Mouse (Mus musculus) midbrain, embryonic 10.5 days (tissue): Measurements from ENCODE around the gene Tomm7. TPM values are rescaled to one million over a fixed set of nuclear protein-coding genes. Genes with fewer than 3 reads are reported as not detected.
"Not testable (repeated sequence)": the region's sequence is repeated elsewhere in the genome, so short reads cannot be mapped to it uniquely, and the experiment has no call there.

Experiments
- DNase-seq: peaks from one replicate; pipeline ENCODE4 v3.0.0-alpha.2; 2017; ENCODE audit warnings: low spot score
- H3K27ac ChIP-seq: fragments of 300-500 bp; sonication (generic); replicated peaks from 2 replicates; pipeline ENCODE4 v1.5.1; 2016; ENCODE audit warnings: mild to moderate bottlenecking
- H3K27me3 ChIP-seq: fragments of 300-500 bp; sonication (generic); 2 replicates; pipeline ENCODE4 v1.6.1; 2016; ENCODE audit warnings: low read depth, mild to moderate bottlenecking; ENCODE audit not compliant: poor library complexity, severe bottlenecking
- H3K36me3 ChIP-seq: fragments of 300-500 bp; sonication (generic); 2 replicates; pipeline ENCODE4 v1.6.1; 2016; ENCODE audit warnings: mild to moderate bottlenecking, moderate library complexity
- H3K4me1 ChIP-seq: fragments of 300-500 bp; sonication (generic); 2 replicates; pipeline ENCODE4 v1.6.1; 2016
- H3K4me3 ChIP-seq: fragments of 300-500 bp; sonication (generic); 2 replicates; pipeline ENCODE4 v1.5.1; 2016; ENCODE audit warnings: mild to moderate bottlenecking, moderate library complexity
- H3K9me3 ChIP-seq: fragments of 300-500 bp; sonication (generic); replicated peaks from 2 replicates; pipeline ENCODE4 v1.6.1; 2016; ENCODE audit warnings: mild to moderate bottlenecking
- WGBS: fragments of 180-500 bp; shearing (Covaris S2); methylation state at CpG from one replicate; pipeline ENCODE4 v1.1.7; 2016; 5-methylcytosine and 5-hydroxymethylcytosine counted together
- polyA plus RNA-seq: library from polyadenylated mRNA; unstranded; fragments of >200 nt; fragmentation: Nextera tagmentation; extraction: Ambion mirVana; gene quantifications from 2 replicates; pipeline ENCODE4 v1.2.1, GENCODE M21; 2016

The Tomm7 gene
- polyA plus RNA-seq, 1 experiment from 2014 or later, result 135 TPM

DNA sequence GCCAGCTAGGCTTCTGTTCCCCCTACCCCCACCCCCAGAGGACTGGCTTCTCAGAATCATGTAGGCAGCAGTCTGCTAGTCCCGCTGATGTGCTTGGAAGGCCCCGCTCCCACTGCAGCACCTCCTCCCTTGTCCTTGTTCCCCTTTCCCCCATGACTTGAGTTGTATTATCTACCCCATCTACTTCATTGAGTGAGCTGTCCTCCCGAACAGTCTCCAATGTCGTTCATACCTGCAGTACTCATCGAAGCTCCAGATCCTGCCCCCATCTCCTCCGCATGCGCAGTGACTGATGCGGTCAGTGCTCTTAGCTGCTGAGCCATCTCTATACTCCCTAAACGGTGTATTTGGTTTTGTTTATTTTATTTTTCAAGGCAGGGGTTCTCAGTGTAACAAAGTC is 17.8 kb upstream of the Tomm7 start:
- H3K36me3 ChIP-seq, result peaks cover 49% of the 10 kb centered on the region
- no peak overlapping the region for H3K4me3 ChIP-seq
- H3K9me3 ChIP-seq, result no peaks in the 10 kb centered on the region
- H3K27ac ChIP-seq, result no peak overlapping the region
- 93% methylated on average over 9 of the region's 9 CpGs for WGBS
- no peaks in the 10 kb centered on the region for H3K4me1 ChIP-seq
- DNase-seq, result no peak
- no peaks in the 10 kb centered on the region for H3K27me3 ChIP-seq

DNA sequence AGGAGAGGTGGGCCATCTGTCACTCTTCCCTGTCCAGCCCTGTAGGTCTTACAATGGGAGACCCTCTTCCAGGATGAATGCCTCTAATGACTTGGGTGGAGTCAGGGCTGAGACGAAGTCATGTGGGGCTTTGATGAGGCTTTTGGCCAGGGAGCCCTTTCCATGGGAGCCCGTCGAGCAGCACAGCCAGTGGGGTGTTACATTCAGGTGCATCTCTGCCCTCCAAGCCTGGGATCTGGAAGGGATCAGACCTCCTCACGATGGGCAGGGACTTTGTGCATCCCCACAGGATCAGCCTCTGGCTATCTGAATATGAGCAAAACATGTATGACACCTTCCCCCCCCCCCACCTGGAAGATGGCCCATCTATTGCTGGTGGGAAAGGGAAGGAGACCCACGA is 15.9 kb upstream of the Tomm7 start:
- no peak overlapping the region for H3K27ac ChIP-seq
- DNase-seq, result no peak
- no peaks in the 10 kb centered on the region for H3K27me3 ChIP-seq
- no peaks in the 10 kb centered on the region for H3K4me1 ChIP-seq
- no peaks in the 10 kb centered on the region for H3K9me3 ChIP-seq
- no peak overlapping the region for H3K4me3 ChIP-seq
- WGBS, result 84% methylated on average over 5 of the region's 5 CpGs
- peaks cover 67% of the 10 kb centered on the region for H3K36me3 ChIP-seq

DNA sequence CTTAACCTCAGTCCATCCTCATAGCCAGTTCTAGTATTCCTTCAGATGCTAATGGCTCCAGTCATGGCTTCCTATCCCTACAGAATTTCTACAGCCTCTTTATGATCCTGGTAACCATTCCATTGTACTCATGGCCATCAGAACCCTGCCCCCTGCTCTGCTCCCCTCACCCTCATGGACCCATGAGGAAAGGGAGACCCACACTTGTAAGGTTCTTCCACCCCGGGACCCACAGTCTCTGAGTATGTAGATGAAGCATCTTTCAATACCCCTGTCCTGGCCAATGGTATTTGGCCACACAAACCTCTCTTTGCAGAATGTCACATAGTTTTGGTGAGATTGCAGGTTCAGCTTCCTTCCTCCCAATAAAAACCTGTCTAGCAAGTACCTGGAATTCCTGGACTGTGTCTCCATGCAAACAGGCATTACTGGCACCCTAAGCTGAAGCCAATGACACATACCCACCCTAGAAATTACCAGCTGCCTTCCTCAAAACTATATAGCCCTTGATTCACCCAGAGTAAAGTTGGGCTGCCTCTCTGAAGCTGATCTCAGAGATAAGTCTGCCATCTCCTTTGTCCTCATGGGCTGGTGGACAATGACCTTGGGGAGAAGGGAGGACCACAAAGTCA is 15.2 kb upstream of the Tomm7 start:
- Histone ChIP-seq H3K9me3 (no peaks in the 10 kb centered on the region), H3K4me3 (no peak overlapping the region), H3K4me1 (no peaks in the 10 kb centered on the region), H3K27ac (no peak overlapping the region), H3K36me3 (peaks cover 74% of the 10 kb centered on the region), H3K27me3 (no peaks in the 10 kb centered on the region)
- DNase-seq, result no peak
- WGBS, result 96% methylated on average over 1 of the region's 1 CpGs

DNA sequence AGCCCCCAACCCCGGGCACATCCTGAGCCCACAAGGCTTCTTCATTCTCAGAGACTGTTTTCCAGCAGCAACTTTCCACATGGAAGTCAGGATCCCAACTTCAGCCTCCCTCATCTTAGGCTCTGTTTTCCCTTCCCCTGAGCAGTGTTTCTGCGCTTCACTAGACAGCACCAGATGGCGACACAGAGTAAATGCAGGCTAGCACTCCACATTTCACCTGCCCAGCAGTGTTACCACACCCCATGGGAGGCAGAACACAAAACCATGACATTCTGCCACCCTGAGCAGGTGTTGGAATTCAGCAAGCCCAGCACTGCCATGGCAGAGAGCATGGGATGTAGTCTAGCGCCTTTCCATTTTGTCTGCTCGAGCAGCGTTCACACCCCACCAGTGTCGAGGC is 14.7 kb upstream of the Tomm7 start:
- H3K27me3 ChIP-seq, result no peaks in the 10 kb centered on the region
- no peak overlapping the region for H3K27ac ChIP-seq
- no peaks in the 10 kb centered on the region for H3K9me3 ChIP-seq
- no peak for DNase-seq
- peaks cover 80% of the 10 kb centered on the region for H3K36me3 ChIP-seq
- no peaks in the 10 kb centered on the region for H3K4me1 ChIP-seq
- H3K4me3 ChIP-seq, result no peak overlapping the region
- WGBS, result 81% methylated on average over 7 of the region's 7 CpGs

DNA sequence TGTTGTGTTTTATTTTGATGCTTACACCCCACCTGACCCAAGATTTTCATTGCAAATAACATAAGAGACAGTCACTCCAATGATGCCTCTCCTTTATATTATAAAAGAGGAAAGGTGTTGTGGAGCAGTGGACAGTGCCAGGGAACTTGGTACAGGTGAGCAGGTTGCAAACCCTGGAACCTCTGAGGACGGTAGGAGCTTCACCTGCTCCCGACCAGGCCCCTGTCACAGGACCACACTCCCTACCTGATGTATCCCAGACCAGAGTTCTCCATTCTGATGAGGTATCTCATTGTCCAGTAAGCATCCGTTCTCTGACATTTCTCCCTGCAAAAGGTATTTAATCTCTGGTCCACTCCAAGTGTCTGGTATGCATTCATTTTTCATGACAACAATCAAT is 14.0 kb upstream of the Tomm7 start:
- Histone ChIP-seq H3K9me3 (no peaks in the 10 kb centered on the region), H3K27ac (no peak overlapping the region), H3K4me3 (no peak overlapping the region), H3K36me3 (peaks cover 86% of the 10 kb centered on the region), H3K4me1 (no peaks in the 10 kb centered on the region), H3K27me3 (no peaks in the 10 kb centered on the region)
- 92% methylated on average over 3 of the region's 3 CpGs for WGBS
- no peak for DNase-seq

DNA sequence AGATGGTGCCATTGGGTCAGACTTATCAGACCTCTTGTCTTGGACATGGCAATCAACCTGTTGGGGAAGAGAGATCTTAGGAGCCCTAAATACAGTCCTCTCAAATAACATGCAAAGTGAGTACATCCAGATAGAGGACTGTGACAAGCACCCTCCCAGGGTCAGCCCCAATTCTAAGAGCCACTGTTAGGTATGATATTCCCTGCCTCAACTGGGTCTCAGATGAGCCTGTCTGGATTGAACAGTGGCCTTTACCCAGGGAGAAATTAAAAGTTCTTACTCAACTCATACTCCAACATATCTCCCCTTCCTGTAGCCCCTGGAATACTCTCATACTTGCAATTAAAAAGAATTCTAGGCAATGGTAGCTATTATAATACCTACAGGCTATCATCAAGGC is 13.2 kb upstream of the Tomm7 start:
- DNase-seq, result no peak
- Histone ChIP-seq H3K9me3 (no peaks in the 10 kb centered on the region), H3K27ac (no peak overlapping the region), H3K27me3 (no peaks in the 10 kb centered on the region), H3K4me3 (no peak overlapping the region), H3K36me3 (peaks cover 94% of the 10 kb centered on the region), H3K4me1 (no peaks in the 10 kb centered on the region)

DNA sequence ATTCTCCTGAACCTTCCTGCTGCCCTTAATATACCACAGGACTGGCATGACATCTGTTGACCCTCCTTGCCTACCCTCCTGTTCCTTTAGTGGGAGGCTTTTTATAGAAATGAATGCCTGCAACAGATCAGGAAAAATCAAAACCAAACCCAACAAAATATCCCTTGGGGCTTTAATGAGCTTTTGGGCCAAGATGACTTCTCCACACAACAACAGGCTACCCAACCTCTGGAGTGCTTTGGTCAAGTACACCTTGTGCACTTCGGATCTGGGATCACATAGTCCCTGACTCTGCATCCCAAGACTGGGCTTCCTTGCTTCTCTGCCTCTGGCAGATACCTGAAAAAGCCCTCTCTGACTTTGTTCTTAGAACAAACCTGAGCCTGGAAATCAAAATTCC is 12.2 kb upstream of the Tomm7 start:
- 95% methylated on average over 1 of the region's 1 CpGs for WGBS
- Histone ChIP-seq H3K4me1 (peaks cover 7% of the 10 kb centered on the region), H3K36me3 (peaks cover 95% of the 10 kb centered on the region)

DNA sequence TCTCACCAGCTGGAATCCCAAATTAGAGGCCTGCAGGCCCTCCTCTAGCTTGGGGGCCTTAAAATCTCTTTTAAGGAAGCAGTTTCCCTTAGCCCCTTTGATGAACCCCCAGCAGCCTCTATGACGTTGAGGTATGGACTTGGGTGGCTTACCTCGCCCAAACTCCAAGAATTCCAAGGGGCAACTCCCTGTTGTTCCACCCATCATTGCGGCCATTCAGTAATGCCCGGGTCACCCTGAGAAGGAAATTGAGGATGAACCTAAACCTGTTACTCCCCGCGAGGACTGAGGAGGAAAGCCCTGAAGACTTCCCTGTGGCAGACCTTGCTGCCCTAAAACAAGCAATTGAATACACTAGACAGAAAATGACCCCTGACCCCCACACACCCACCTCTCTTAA is 11.5 kb upstream of the Tomm7 start:
- Histone ChIP-seq H3K36me3 (peaks cover 90% of the 10 kb centered on the region), H3K4me1 (peaks cover 7% of the 10 kb centered on the region), H3K27me3 (no peaks in the 10 kb centered on the region), H3K27ac (no peak overlapping the region), H3K4me3 (no peak overlapping the region), H3K9me3 (no peaks in the 10 kb centered on the region)
- no peak for DNase-seq
- 92% methylated on average over 6 of the region's 6 CpGs for WGBS

More for the DNA sequence above, 12.2 kb upstream of the Tomm7 start:
- DNase-seq, result no peak
- H3K4me3 ChIP-seq, result no peak overlapping the region
- H3K27me3 ChIP-seq, result no peaks in the 10 kb centered on the region
- no peaks in the 10 kb centered on the region for H3K9me3 ChIP-seq
- no peak overlapping the region for H3K27ac ChIP-seq

DNA sequence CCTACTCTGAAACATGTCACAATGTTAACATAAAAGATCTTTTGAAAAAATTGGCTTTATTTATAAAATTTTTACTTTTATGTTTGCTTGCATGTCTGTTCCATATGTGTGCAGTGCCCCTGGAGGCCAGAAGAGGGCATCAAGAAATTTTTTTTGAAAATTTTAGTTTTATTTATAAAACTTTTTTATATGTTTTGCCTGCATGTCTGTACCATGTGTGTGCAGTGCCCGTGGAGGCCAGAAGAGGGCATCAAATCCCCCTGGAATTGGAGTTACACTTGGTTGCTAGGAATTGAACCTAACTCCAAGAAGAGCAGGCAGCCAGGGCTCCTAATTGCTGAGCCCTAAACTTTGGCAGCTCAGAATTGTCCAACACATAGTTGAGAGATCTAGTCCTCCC is 9.0 kb upstream of the Tomm7 start:
- WGBS, result 83% methylated on average over 1 of the region's 1 CpGs
- H3K4me1 ChIP-seq, H3K27me3 ChIP-seq, DNase-seq, H3K27ac ChIP-seq, H3K4me3 ChIP-seq, H3K9me3 ChIP-seq: not testable (repeated sequence)
- H3K36me3 ChIP-seq, result peaks cover 64% of the 10 kb centered on the region

DNA sequence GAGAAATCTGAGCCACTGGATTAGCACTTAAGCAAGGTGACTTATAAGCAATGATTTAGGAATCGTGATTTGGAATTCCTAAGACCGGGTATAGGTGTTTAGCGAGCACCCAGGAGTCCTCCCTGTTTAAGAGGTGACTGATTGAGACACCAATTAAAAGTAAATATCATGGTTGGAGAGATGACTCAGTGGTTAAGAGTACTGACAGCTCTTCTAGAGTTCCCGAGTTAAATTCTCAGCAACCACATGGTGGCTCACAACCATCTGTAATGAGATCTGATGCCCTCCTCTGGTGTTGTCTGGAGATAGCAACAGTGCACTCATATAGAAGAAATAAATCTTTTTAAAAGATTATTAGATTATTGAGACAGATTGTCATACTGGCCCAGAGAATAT is 7.2 kb upstream of the Tomm7 start:
- peaks cover 47% of the 10 kb centered on the region for H3K36me3 ChIP-seq
- not testable (repeated sequence) for DNase-seq, H3K27me3 ChIP-seq, H3K9me3 ChIP-seq, H3K4me1 ChIP-seq
- 12% methylated on average over 4 of the region's 4 CpGs for WGBS
- peak overlapping the region; percentile 93 for H3K27ac ChIP-seq
- H3K4me3 ChIP-seq, result peak overlapping the region; percentile 71

DNA sequence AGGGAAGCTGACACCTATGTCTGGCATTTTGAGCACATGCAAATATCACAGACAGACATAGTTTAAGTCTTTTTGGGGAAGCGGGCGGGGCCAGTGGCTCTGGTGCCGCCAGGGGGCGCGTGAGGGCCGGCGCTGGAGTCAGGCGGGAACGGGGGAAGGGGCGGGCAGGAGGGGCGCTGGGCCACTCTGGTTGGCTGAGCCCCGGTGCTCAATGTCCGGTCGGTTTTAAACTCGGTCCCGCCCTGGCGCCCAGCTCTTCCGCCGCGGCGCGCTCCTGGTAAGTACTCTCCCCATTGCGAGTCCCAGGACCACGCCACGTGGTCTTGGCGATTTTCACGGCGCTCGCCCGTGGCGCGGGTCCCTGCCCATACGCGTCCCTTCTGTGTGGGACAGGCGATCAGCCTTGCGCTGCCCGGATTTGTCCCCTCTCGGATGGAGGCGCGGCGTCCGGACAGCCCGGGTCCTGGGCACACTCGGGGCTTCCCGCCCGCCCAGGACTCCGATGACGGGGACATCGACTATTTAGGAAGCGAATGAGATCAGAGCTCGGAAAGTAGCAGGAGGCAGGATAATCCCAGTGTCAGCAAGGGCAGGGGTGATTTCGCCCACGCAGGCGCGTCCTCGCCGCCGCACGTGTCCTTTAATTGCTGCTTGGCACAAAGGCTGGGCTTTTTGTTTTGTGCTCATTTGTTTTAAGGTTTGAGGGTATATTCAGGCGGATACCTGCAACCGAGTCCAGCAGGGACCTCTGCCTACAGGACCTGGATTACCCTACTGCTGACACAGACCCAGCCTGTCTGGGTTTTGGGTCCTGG is 6.6 kb upstream of the Tomm7 start:
- under 1% methylated on average over 61 of the region's 61 CpGs for WGBS
- peaks cover 41% of the 10 kb centered on the region for H3K36me3 ChIP-seq
- peak; percentile 94 for DNase-seq
- no peaks in the 10 kb centered on the region for H3K27me3 ChIP-seq
- H3K9me3 ChIP-seq, result no peaks in the 10 kb centered on the region
- H3K4me3 ChIP-seq, result peak overlapping the region; percentile 71
- H3K4me1 ChIP-seq, result peaks cover 7% of the 10 kb centered on the region
- H3K27ac ChIP-seq, result peak overlapping the region; percentile 93

DNA sequence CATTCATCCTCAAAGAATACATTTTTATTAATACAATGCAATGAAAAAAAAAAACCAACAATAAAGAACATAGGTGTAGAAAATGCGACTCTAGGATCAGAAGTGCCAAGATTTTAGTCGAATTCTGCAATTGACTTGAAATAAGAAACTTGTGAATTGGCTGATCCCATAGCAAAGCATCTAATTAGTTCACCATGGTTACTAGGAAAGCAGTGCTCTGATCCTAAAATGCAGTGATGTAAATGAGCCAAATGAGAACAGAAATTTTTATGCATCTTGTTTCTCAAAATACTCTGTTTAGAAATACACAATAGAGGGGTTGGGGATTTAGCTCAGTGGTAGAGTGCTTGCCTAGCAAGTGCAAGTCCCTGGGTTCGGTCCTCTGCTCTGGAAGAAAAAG is 1.2 kb upstream of the Tomm7 start:
- DNase-seq, result no peak
- Histone ChIP-seq H3K27ac (no peak overlapping the region), H3K9me3 (no peaks in the 10 kb centered on the region), H3K4me1 (peaks cover 21% of the 10 kb centered on the region), H3K4me3 (no peak overlapping the region; the same call in 1 of the 2 replicates), H3K36me3 (peaks cover 18% of the 10 kb centered on the region), H3K27me3 (no peaks in the 10 kb centered on the region)
- 90% methylated on average over 3 of the region's 3 CpGs for WGBS

DNA sequence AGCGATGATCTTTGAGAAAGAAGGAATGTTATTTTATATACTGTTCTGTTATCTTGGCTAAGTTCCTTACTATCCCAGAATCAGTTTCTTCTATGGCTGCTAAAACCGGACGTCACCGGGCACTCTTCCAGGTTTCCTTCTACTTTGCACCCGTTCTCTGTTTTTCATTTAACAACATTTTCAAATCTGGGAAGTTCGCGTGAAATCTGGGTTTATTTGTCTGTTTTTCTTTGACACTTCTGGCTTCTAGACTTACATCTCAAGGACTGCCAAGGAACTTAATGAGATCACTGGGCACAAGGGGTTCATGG is 525 bp upstream of the Tomm7 start:
- H3K4me3 ChIP-seq, result peak overlapping the region; percentile 80
- H3K27me3 ChIP-seq, result no peaks in the 10 kb centered on the region
- H3K36me3 ChIP-seq, result peaks cover 24% of the 10 kb centered on the region
- H3K4me1 ChIP-seq, result peaks cover 21% of the 10 kb centered on the region
- 45% methylated on average over 7 of the region's 7 CpGs for WGBS
- H3K27ac ChIP-seq, result peak overlapping the region; percentile 88
- no peak for DNase-seq
- H3K9me3 ChIP-seq, result no peaks in the 10 kb centered on the region
